Mouse (Mus musculus) kidney, adult 18-20 months (tissue): Measurements from ENCODE around the gene Grip1.

Experiments
- DNase-seq: peaks from one replicate; pipeline ENCODE4 v3.0.0; 2021

Grip1 gene

GRCm38 (mm10) chr10:119453431-119454105 lies at the start of gene Grip1:
Gene Grip1, plus strand, starts transcription at chr10:119453830.
- peak; percentile 51 for DNase-seq

- no peak for DNase-seq
Observed at GRCm38 (mm10) chr10:119405103-119405502, 48.5 kb upstream of the Grip1 start.

GRCm38 (mm10) chr10:119405612-119406011 lies 48.0 kb upstream of the Grip1 start:
- no peak for DNase-seq

DNA sequence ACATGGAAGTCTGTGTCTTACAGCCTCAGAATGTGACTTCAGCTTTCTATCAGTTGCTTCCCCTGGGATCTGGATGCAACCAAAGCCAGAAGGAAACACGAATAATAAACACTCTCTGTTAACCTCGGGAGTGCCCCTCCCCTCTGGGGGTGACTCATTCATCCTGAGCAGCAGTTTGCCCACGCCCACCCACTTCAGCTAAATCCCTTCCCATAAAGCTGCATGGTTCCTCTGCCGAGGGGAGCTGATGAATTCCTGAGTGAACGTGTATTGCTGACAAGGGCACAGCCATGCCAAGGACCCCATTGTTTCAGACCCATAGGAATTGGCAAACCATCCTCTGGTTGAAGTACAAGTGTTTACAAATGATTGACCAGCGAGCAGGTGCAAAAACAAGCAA lies 45.3 kb upstream of the Grip1 start:
- no peak for DNase-seq

GRCm38 (mm10) chr10:119413238-119413637 lies 40.4 kb upstream of the Grip1 start:
- no peak for DNase-seq

DNA sequence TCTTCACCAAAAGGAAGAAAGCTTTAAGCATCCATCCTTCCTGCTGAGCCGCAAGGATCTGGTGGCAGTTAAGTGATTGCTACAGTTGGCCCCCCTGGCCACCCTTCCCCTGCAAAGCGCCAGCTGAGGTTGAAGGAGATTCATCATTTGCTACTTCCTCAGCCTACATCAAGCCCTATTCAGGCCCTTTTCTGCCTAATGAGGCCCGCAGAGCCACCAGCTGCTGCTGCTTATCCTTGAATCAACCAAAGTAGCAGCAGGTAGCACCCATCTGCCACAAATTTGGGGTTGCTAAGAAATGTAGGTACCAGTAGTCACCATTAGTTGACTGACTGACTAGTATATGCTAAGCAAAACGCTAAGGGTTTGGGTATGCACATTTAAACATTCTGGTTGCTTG lies 38.5 kb upstream of the Grip1 start:
- DNase-seq, result no peak

GRCm38 (mm10) chr10:119421418-119421817 lies 32.2 kb upstream of the Grip1 start:
- no peak for DNase-seq

DNA sequence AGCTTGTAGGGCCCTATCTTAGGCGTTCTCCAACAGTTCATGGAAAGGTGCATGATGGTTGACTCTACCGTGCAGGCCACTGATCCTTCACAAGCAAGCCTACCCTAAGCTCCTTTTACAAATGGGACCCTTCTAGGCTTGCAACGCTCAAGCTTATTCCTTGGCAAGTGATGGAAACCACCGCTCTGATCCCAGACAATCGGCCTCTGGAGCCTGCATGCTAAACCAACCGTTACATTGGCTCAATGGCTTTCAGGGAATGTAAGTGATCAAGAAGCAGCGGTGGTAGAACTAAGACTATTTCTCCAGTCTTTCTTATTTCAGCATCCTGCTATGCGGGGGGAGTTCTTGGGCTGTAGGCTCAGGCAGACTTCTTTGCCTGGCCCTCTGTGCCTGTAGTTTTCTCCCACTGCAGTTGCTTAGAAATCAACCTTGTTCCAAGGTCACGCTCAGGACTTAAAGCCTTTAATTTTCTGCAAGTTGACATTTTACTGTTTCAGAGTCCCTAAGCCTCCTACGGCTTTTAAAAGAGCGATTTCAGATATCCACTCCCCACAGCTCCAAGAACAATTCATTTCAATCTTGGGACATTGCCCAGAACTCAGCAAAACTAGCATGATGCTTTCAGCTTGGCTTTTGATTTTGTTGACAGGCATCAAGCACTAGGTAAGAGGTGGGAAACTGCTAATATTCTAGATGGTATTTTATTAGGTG lies 29.7 kb upstream of the Grip1 start:
- DNase-seq, result no peak

GRCm38 (mm10) chr10:119427653-119428052 lies 26.0 kb upstream of the Grip1 start:
- DNase-seq, result no peak

- no peak for DNase-seq
Observed at GRCm38 (mm10) chr10:119428106-119428505, 25.5 kb upstream of the Grip1 start.

DNA sequence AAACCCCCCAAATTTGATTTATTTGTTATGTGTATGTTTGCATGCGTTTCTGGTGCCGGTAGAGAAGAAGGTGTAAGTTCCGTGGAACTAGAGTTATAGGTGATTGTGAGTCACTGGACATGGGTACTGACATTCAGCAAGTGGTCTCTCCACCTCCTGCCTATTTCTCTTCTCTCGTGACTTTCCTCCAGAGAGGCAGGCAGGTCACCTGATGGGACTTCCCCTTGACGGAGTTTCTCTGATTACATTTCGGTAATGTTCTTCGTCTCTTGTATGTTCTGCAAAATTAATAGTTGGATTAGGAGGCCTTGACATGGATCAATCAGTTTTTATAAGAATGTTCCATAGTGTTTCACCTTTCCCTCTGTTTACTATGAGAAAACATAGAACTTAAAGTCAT lies 23.4 kb upstream of the Grip1 start:
- DNase-seq, result no peak

DNA sequence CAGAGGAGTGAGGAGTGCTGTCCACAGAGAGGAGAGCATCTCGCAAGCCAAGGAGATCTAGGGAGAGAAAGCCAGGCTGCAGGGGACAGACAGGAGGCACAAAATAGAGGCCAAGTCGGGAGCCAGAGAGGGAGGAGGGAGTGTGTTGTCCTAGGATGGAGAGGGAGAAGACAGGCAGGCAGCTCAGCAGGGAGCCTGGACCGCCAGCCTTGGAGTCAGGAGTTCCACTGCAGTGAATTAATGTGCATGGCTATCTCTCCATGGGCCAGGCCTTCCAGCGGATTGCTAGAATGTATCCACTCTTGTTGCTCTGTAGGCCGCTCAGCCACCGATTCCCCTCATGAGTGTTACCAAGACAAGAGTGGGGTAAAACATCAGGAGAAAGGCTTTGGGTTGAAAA lies 21.8 kb upstream of the Grip1 start:
- DNase-seq, result no peak

DNA sequence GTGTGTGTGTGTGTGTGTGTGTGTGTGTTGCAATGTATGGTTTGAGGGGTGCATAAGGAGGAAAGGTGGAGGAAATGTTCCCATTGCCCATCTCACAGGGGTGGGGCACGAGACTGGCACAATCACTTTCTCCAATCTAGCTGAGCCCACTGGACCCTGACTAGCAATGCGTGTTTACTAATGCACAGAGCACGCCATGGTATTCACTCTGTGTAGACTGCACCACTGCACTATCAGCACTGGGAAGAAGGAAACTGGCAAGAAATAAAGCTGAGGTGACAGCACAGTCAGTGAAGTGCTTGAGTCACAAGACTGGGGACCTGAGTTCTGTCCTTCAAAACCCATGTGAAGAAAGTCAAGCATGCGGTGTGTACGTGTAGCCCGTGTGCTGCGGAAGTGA lies 17.8 kb upstream of the Grip1 start:
- DNase-seq, result no peak

DNA sequence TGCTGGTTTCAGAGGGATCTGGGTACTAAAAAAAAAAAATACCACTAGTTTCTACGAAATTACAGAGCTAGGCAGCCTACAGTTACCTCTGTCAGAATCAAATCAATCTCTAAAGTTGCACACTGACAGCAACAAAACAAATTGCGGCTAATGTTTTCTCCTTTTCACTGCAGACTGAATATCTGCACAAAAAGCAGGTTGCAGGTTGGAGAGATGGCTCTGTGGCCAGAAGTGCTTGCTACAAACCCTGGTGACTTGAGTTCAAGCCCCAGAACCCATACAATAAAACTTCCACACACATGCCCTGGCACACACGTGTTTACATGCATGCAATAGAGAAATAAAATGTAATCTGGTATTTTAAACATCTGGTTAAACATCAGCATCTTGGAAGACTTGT lies 16.3 kb upstream of the Grip1 start:
- no peak for DNase-seq

GRCm38 (mm10) chr10:119441743-119442142 lies 11.9 kb upstream of the Grip1 start:
- DNase-seq, result no peak

- peak; percentile 47 for DNase-seq
Observed at GRCm38 (mm10) chr10:119447392-119447914, 6.2 kb upstream of the Grip1 start.

GRCm38 (mm10) chr10:119447930-119448329 lies 5.7 kb upstream of the Grip1 start:
- DNase-seq, result no peak

GRCm38 (mm10) chr10:119452698-119453097 lies 932 bp upstream of the Grip1 start:
- peak; percentile 3 for DNase-seq

DNA sequence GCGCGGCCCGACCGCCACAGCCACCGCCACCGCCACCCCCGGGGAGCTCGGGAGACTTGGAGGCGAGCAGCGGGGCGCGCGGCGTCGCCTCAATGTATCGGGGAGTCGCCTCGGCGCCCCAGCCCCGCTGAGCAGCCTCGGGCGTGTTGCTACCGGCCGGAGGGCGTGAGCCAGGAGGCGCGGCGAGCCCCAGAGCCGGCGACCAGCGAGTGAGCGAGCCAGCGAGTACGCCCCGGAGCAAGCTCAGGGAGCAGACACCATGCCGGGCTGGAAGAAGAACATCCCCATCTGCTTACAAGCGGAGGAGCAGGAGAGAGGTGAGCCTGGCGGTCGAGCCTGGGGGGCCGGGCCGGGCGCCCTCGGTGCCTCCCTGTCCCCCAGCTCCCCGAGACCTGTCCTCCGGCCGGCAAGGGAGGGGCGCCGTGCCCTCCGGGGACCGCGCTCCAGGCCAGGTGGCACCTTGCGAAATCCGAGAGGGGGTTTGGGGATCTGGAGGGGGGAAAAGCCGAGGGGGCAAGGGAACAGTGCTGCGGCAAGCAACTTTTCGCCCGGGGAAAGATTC lies 557 bp downstream of the Grip1 start:
- DNase-seq, result peak; percentile 47

DNA sequence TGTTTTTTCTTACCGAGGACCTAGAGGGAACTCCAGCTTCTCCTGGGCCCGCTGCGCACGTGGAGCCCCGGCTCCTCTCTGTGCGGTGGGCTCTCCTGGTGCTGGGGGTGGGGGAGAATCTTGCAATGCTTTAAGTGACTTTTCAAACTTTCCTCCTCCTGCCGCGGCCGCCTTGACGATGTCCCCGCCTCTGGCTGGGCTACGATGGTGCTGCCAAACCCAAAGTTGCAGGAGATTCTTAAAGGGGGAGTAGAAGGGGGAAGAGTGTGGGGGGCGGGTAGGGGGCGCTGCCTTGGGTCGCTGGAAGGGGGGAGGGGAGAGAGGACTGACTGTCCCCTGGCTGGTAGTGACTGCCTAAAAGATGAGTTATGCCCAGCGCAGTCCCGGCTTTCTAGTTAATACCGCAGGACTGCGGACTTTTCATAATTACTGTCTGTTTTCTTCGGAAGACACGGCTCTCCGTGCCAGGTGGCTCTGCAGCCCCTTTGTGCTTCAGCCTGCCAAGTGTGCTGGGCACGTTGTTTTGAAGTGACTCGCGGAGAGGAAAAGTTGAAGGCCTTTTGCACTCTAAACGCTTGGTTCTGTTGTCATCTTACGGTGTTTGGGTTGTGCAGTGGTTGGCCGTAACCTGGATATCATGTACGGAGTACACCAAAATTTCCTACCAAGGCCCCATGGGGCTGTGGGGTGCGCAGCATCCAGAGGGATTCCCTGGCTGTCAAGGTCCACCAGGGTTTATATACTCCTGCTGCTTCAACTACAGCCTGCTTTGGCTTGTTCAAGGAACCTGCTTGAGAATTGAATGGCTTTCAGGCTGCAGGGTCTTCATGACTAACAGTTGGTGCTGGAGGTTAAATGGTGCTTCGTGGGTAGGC lies 1.3 kb downstream of the Grip1 start:
- DNase-seq, result peak; percentile 7

DNA sequence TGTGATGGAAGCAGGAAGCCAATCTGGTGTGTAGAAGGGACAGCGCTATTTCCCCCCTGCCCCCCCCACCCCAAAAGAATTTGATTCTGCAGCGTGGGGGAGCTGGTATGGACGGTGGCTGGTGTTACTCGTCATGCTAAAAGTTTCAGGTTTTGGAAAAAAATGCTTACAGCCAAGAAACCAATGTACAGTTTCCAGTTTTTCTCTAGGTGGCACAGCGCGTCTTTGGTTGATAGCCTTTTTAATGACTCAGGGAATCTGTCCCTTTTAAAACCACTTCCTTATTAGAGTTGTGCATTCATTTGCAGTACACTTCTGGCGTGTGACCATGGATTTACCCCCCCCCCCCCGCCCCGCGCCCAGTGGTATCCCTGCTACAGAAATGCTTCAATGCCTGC lies 1.9 kb downstream of the Grip1 start:
- no peak for DNase-seq

GRCm38 (mm10) chr10:119457121-119457520 lies 3.5 kb downstream of the Grip1 start:
- DNase-seq, result no peak

- DNase-seq, result no peak
Observed at GRCm38 (mm10) chr10:119458991-119459390, 5.4 kb downstream of the Grip1 start.
